Mouse (Mus musculus): ENCODE data around the gene Foxo3.

- TF ChIP-seq CTCF (IDR thresholded peaks at IDR 0.05; ENCODE audit: low read depth) (no peak), EP300 (IDR thresholded peaks at IDR 0.05; ENCODE audit: low read depth) (no peak)
Measured at GRCm38 (mm10) chr10:42142791-42143190, 133.8 kb downstream of the Foxo3 start.

Measured in liver, embryonic 14.5 days (tissue).